In the genomic region with DNA sequence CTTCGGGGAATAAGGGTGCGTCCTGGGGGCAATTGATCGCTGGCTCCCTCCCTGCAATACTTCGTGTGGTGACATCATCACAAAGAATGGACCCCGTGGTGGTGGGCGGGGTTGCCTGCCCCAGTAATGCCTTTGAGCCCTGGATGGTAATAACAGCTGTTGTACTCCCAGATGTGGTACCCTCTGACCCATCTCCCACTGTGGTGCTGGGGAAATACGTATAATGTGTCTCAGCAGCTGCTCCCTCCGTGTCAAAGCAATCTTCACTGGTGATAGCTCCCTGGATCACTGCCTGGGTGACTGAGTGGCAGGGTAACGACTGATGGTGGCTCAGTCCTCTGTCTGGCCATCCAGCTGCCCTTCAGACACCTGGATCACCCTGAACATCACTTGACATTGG, we compare ENCODE assay signal across 12 mouse cellular contexts. TPM values are rescaled to one million over a fixed set of nuclear protein-coding genes. Genes with fewer than 3 reads are reported as not detected.
A peak's percentile ranks its signal among the peaks of the same experiment; 100 is the strongest.
DNase-seq lines count a peak whose midpoint lies in the region; ATAC-seq and TF ChIP-seq lines count a peak whose summit lies in the region.
"Had no signal": no experiment of that assay in that cellular context is flagged by ENCODE, and none has a peak within 500 bp of the region (broad histone marks: within the 10 kb centered on the region; RNA-seq: fewer than 3 reads in every experiment).

No protein-coding gene starts in this region.

- H3K27ac ChIP-seq in hindbrain, embryonic 11.5 days (ENCODE audit: low read depth, low read length), result no peak overlapping the region
- no peak overlapping the region for H3K27ac ChIP-seq in hindbrain, embryonic 14.5 days
- H3K27ac ChIP-seq in lung, embryonic 16.5 days (ENCODE audit: low read length), result no peak overlapping the region
- H3K27ac ChIP-seq in embryonic facial prominence, embryonic 11.5 days (replicated peaks; ENCODE audit: low read depth, low read length), result no peak overlapping the region
- H3K27ac ChIP-seq in limb, embryonic 14.5 days (replicated peaks; ENCODE audit: low read depth, low read length), result no peak overlapping the region
- no peak overlapping the region for H3K27ac ChIP-seq in layer of hippocampus, adult 2 months

- ATAC-seq in hindbrain, embryonic 11.5 days (ENCODE audit: low FRiP score), result peak; percentile 71
- no peak for ATAC-seq in hindbrain, embryonic 14.5 days (ENCODE audit: low FRiP score)
- ATAC-seq in lung, embryonic 16.5 days (ENCODE audit: low read depth), result peak; percentile 59
- ATAC-seq in embryonic facial prominence, embryonic 11.5 days (replicated peaks; ENCODE audit: insufficient number of reproducible peaks, low FRiP score, low TSS enrichment, low read depth), result peak; percentile 48; the same call in 1 of the 2 replicates
- ATAC-seq in limb, embryonic 14.5 days (ENCODE audit: low FRiP score, low read depth), result peak; percentile 50; the same call in 1 of the 2 replicates
- ATAC-seq: Patski had no signal

- whole genome bisulfite sequencing in hindbrain, embryonic 11.5 days, result 35% methylated on average over 9 of the region's 9 CpGs
- 34% methylated on average over 9 of the region's 9 CpGs for WGBS in hindbrain, embryonic 14.5 days
- 42% methylated on average over 9 of the region's 9 CpGs for WGBS in lung, embryonic 16.5 days
- WGBS in lung, adult 2 months, result 56% methylated on average over 9 of the region's 9 CpGs
- 43% methylated on average over 9 of the region's 9 CpGs for WGBS in embryonic facial prominence, embryonic 11.5 days
- WGBS in limb, embryonic 14.5 days, result 36% methylated on average over 9 of the region's 9 CpGs

- peak; percentile 6 for DNase-seq in hindbrain, embryonic 11.5 days (ENCODE audit: low spot score)
- DNase-seq in hindbrain, embryonic 14.5 days (ENCODE audit: low spot score), result no peak
- DNase-seq in lung, adult 2 months, result no peak
- DNase-seq in embryonic facial prominence, embryonic 11.5 days (ENCODE audit: low spot score), result no peak
- DNase-seq in limb, embryonic 14.5 days (ENCODE audit: low spot score), result no peak
- DNase-seq in layer of hippocampus, adult 2 months (ENCODE audit: low spot score in 2 of 2), result no peak
- DNase-seq: cerebellum, adult 9-11 months; kidney, postnatal 10 days had no signal

- no peak overlapping the region for H3K4me3 ChIP-seq in hindbrain, embryonic 11.5 days (ENCODE audit: low read depth, low read length)
- no peak overlapping the region for H3K4me3 ChIP-seq in hindbrain, embryonic 14.5 days (replicated peaks; ENCODE audit: low read length)
- H3K4me3 ChIP-seq in lung, embryonic 16.5 days (ENCODE audit: low read length), result no peak overlapping the region
- no peak overlapping the region for H3K4me3 ChIP-seq in lung, adult 2 months (replicated peaks; ENCODE audit: extremely low read depth, low read depth, low read length)
- H3K4me3 ChIP-seq in embryonic facial prominence, embryonic 11.5 days (ENCODE audit: low read depth, low read length), result no peak overlapping the region
- no peak overlapping the region for H3K4me3 ChIP-seq in limb, embryonic 14.5 days (replicated peaks; ENCODE audit: low read length)
- no peak overlapping the region for H3K4me3 ChIP-seq in layer of hippocampus, adult 2 months
- H3K4me3 ChIP-seq: heart, embryonic 12.5 days had no signal

- H3K9me3 ChIP-seq in hindbrain, embryonic 11.5 days (ENCODE audit: control insufficient read depth, low read length), result no peaks in the 10 kb centered on the region
- H3K9me3 ChIP-seq in hindbrain, embryonic 14.5 days (ENCODE audit: control insufficient read depth, low read length), result no peaks in the 10 kb centered on the region
- H3K9me3 ChIP-seq in lung, embryonic 16.5 days (ENCODE audit: control insufficient read depth, low read length), result no peaks in the 10 kb centered on the region
- H3K9me3 ChIP-seq in embryonic facial prominence, embryonic 11.5 days (replicated peaks; ENCODE audit: control insufficient read depth, low read length), result no peaks in the 10 kb centered on the region
- no peaks in the 10 kb centered on the region for H3K9me3 ChIP-seq in limb, embryonic 14.5 days (ENCODE audit: control insufficient read depth, low read length)
- H3K9me3 ChIP-seq: heart, embryonic 12.5 days had no signal

- H3K27me3 ChIP-seq in hindbrain, embryonic 11.5 days (ENCODE audit: control insufficient read depth, insufficient read depth, low read length), result no peaks in the 10 kb centered on the region
- H3K27me3 ChIP-seq in hindbrain, embryonic 14.5 days (ENCODE audit: control insufficient read depth, insufficient read depth, low read length), result no peaks in the 10 kb centered on the region
- H3K27me3 ChIP-seq in lung, embryonic 16.5 days (ENCODE audit: control insufficient read depth, insufficient read depth, low read depth, low read length), result no peaks in the 10 kb centered on the region
- no peaks in the 10 kb centered on the region for H3K27me3 ChIP-seq in embryonic facial prominence, embryonic 11.5 days (ENCODE audit: control insufficient read depth, insufficient read depth, low read length)
- no peaks in the 10 kb centered on the region for H3K27me3 ChIP-seq in limb, embryonic 14.5 days (ENCODE audit: control insufficient read depth, insufficient read depth, low read length)
- H3K27me3 ChIP-seq: CH12.LX; heart, embryonic 12.5 days had no signal

- no peak for TF ChIP-seq CTCF in lung, adult 2 months (IDR thresholded peaks at IDR 0.05; ENCODE audit: insufficient read depth, low read length)
- TF ChIP-seq CTCF in layer of hippocampus, adult 2 months (conservative IDR thresholded peaks at IDR 0.05), result no peak

- no peak overlapping the region for H3K9ac ChIP-seq in hindbrain, embryonic 11.5 days (ENCODE audit: low read depth, low read length)
- no peak overlapping the region for H3K9ac ChIP-seq in hindbrain, embryonic 14.5 days
- no peak overlapping the region for H3K9ac ChIP-seq in lung, embryonic 16.5 days (ENCODE audit: low read length)
- no peak overlapping the region for H3K9ac ChIP-seq in embryonic facial prominence, embryonic 11.5 days (replicated peaks; ENCODE audit: low read length)
- H3K9ac ChIP-seq in limb, embryonic 14.5 days (ENCODE audit: low read depth, low read length, severe bottlenecking), result no peak overlapping the region
- H3K9ac ChIP-seq: heart, embryonic 12.5 days had no signal

- no peak for TF ChIP-seq POLR2A in lung, adult 2 months (IDR thresholded peaks at IDR 0.05; ENCODE audit: borderline replicate concordance, extremely low read depth, low read depth, low read length)
- TF ChIP-seq POLR2A in limb, embryonic 14.5 days (IDR thresholded peaks at IDR 0.05; ENCODE audit: borderline replicate concordance, extremely low read depth, insufficient read depth, insufficient read length), result no peak

- H3K4me1 ChIP-seq in hindbrain, embryonic 11.5 days (replicated peaks; ENCODE audit: control insufficient read depth, insufficient read depth, low read length), result no peaks in the 10 kb centered on the region
- H3K4me1 ChIP-seq in hindbrain, embryonic 14.5 days (replicated peaks; ENCODE audit: control insufficient read depth, insufficient read depth, low read length), result no peaks in the 10 kb centered on the region
- peaks cover 18% of the 10 kb centered on the region for H3K4me1 ChIP-seq in lung, embryonic 16.5 days (replicated peaks; ENCODE audit: control insufficient read depth, insufficient read depth, low read length)
- H3K4me1 ChIP-seq in lung, adult 2 months (ENCODE audit: control insufficient read depth, insufficient read depth, low read length), result peaks cover 18% of the 10 kb centered on the region
- H3K4me1 ChIP-seq in embryonic facial prominence, embryonic 11.5 days (ENCODE audit: control insufficient read depth, insufficient read depth, low read length), result no peaks in the 10 kb centered on the region
- H3K4me1 ChIP-seq in limb, embryonic 14.5 days (ENCODE audit: control insufficient read depth, insufficient read depth, low read length), result no peaks in the 10 kb centered on the region

- H3K36me3 ChIP-seq in hindbrain, embryonic 11.5 days (ENCODE audit: control insufficient read depth, insufficient read depth, low read length), result no peaks in the 10 kb centered on the region
- no peaks in the 10 kb centered on the region for H3K36me3 ChIP-seq in hindbrain, embryonic 14.5 days (replicated peaks; ENCODE audit: control insufficient read depth, insufficient read depth)
- no peaks in the 10 kb centered on the region for H3K36me3 ChIP-seq in lung, embryonic 16.5 days (ENCODE audit: control insufficient read depth, insufficient read depth, low read length)
- no peaks in the 10 kb centered on the region for H3K36me3 ChIP-seq in embryonic facial prominence, embryonic 11.5 days (replicated peaks; ENCODE audit: control insufficient read depth, insufficient read depth, low read depth, low read length)
- H3K36me3 ChIP-seq in limb, embryonic 14.5 days (ENCODE audit: control insufficient read depth, insufficient read depth, low read length), result no peaks in the 10 kb centered on the region
- H3K36me3 ChIP-seq: heart, embryonic 12.5 days had no signal

- H3K4me2 ChIP-seq in hindbrain, embryonic 11.5 days (replicated peaks; ENCODE audit: low read depth, low read length), result no peak overlapping the region
- H3K4me2 ChIP-seq in hindbrain, embryonic 14.5 days (replicated peaks), result no peak overlapping the region
- H3K4me2 ChIP-seq in lung, embryonic 16.5 days (ENCODE audit: low read depth, low read length), result no peak overlapping the region
- H3K4me2 ChIP-seq in embryonic facial prominence, embryonic 11.5 days (ENCODE audit: low read depth, low read length), result no peak overlapping the region
- no peak overlapping the region for H3K4me2 ChIP-seq in limb, embryonic 14.5 days (replicated peaks; ENCODE audit: low read depth, low read length, severe bottlenecking)
- H3K4me2 ChIP-seq: heart, embryonic 12.5 days had no signal

RNA-seq across cellular contexts. Expression of a gene that starts 26.0 kb away (rescaled TPM):
- 194 and 210 TPM in 2 replicates for polyA plus RNA-seq in hindbrain, embryonic 11.5 days (2014; fragmentation: Nextera tagmentation; extraction: Ambion mirVana)
- polyA plus RNA-seq in hindbrain, embryonic 14.5 days (2014; fragmentation: Nextera tagmentation; extraction: Ambion mirVana), result 161 and 184 TPM in 2 replicates
- polyA plus RNA-seq in lung, embryonic 16.5 days (2015; fragmentation: Nextera tagmentation; extraction: Ambion mirVana), result 249 and 265 TPM in 2 replicates
- polyA plus RNA-seq in lung, adult 2 months (2012; rRNA removed), result 16.5 and 31.8 TPM in 2 replicates
- 155 and 159 TPM in 2 replicates for polyA plus RNA-seq in embryonic facial prominence, embryonic 11.5 days (2014; fragmentation: Nextera tagmentation; extraction: Ambion mirVana)
- 59.9 and 69.0 TPM in 2 replicates for polyA plus RNA-seq in limb, embryonic 14.5 days (2012; rRNA removed)
- polyA plus RNA-seq in limb, embryonic 14.5 days (2014; fragmentation: Nextera tagmentation; extraction: Ambion mirVana), result 89.3 and 109 TPM in 2 replicates
- 10 to 100 TPM; 82.6 to 82.7 TPM for total RNA-seq in layer of hippocampus, adult 2 months (2021)
